Mouse (Mus musculus): ENCODE data around the gene Ift57. TPM values are rescaled to one million over a fixed set of nuclear protein-coding genes. Genes with fewer than 3 reads are reported as not detected.

Gene Ift57
- total RNA-seq, 2 experiments from 2014 or later, result 7.9 to 8.6 TPM

DNA sequence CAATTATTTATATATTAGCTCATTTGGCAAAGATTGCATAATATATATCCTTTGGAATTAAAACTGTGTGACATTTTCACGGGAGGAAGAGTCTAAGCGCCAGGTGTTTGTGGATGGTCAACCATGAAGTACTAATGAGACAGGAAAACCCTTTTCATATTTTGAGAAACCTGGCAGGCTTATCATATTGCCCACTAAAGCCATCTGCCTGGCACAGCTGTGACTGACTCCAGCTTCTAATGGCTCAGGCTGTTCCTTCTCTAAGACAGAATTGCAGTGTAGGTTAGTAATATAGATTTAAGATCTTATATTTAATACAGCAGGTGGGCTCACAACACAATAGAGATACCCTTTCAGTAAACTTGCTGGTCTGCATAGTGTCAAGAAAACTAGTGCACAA, 21.6 kb downstream of the Ift57 start:
- Histone ChIP-seq H3K27ac (no peak overlapping the region), H3K4me3 (no peak overlapping the region)
- no peak for DNase-seq
- intact Hi-C loops (cut with DNase I), result no loop called here
- TF ChIP-seq CTCF (IDR thresholded peaks at IDR 0.05), result no peak

DNA sequence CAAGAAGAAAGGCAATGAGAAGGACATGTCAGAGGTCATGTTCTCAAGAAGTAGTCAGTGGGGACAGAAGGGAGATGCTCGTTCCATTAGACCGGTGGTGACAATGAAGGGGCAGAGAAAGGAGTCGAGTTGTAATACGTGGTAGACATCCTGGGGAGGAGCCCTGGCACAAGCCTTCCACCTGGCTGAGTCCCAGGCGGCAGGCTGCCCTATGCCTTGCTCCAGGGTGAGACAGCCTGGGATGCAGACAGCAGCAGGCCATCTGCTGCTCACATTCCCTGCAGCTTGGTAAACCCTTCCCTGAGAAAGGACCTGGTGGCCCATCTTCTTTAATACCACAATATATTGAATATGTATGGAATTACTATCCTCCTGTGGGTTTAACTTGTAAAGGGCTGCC, 22.6 kb downstream of the Ift57 start:
- TF ChIP-seq CTCF (IDR thresholded peaks at IDR 0.05), result no peak
- DNase-seq, result peak; percentile 24
- H3K27ac ChIP-seq, result no peak overlapping the region
- H3K4me3 ChIP-seq, result no peak overlapping the region
- intact Hi-C loops (cut with DNase I), result no loop called here

GRCm38 (mm10) chr16:49723222-49723621, 24.2 kb downstream of the Ift57 start:
- Histone ChIP-seq H3K4me3 (no peak overlapping the region), H3K27ac (no peak overlapping the region)
- DNase-seq, result no peak
- intact Hi-C loops (cut with DNase I), result no loop called here
- no peak for TF ChIP-seq CTCF (IDR thresholded peaks at IDR 0.05)

DNA sequence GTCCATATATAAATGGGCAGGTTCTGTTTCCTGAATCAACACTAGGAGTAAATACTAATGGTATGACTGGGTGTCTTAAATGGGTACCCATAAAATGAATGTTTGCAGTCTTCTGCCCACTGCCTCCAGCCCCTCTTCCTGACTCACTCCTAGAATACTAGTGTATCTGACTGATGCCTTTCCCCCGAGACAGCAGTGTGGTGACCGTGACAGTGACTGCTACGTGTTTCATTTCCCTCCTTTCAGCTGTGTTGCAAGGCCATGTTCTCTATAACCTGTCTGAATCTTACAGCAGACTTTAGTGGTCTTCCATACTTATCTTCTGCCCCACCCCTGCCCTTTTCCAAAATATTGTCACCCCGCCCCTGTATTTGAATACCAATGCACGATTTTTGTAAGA, 25.2 kb downstream of the Ift57 start:
- H3K27ac ChIP-seq, result no peak overlapping the region
- DNase-seq, result no peak
- no peak for TF ChIP-seq CTCF (IDR thresholded peaks at IDR 0.05)
- intact Hi-C loops (cut with DNase I), result no loop called here
- H3K4me3 ChIP-seq, result no peak overlapping the region

GRCm38 (mm10) chr16:49724931-49725330, 25.9 kb downstream of the Ift57 start:
- no peak overlapping the region for H3K27ac ChIP-seq
- intact Hi-C loops (cut with DNase I), result no loop called here
- no peak for TF ChIP-seq CTCF (IDR thresholded peaks at IDR 0.05)
- no peak for DNase-seq
- H3K4me3 ChIP-seq, result no peak overlapping the region

DNA sequence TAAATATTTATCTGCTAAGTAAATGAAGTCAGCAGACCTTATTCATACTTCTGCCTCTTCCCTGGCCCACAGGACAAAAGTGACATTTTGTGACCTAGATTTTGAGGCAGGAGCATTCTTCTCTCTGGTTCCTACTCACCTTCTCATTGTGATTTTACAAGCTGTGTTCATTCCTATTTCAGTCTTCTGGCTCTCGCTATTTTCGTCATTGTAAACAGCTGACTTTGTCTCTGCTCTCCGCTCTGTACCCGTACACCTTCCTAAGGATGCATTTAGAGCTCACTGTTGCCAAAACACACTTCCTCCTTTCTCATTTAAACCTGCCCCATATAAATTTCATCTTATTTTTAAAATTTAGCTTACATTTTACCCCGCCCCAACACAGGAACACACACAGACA, 26.4 kb downstream of the Ift57 start:
- no peak for TF ChIP-seq CTCF (IDR thresholded peaks at IDR 0.05)

GRCm38 (mm10) chr16:49726216-49726615, 27.2 kb downstream of the Ift57 start:
- no peak overlapping the region for H3K4me3 ChIP-seq
- intact Hi-C loops (cut with DNase I), result no loop called here
- no peak for TF ChIP-seq CTCF (IDR thresholded peaks at IDR 0.05)
- no peak overlapping the region for H3K27ac ChIP-seq
- DNase-seq, result no peak

More for the DNA sequence above, 26.4 kb downstream of the Ift57 start:
- no peak overlapping the region for H3K27ac ChIP-seq
- DNase-seq, result no peak
- no peak overlapping the region for H3K4me3 ChIP-seq
- intact Hi-C loops (cut with DNase I), result no loop called here

DNA sequence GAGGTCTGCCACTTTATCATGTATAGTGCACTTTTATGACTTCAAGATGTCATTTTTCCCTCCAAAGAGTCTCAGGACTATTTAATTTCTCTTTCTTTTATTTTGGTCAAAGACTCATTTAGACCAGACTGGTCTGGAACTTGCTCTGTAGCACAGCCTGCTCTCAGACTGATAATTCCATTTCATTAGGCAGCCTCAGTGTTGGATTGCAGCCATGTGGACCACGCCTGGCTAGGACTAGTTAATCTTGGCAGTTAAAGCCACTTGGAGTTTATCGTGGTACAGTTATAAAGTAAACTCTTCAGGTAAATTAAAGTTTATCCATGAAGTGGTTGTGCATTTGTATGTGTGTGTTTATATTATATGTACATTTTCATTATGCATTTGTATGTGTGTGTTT, 27.7 kb downstream of the Ift57 start:
- TF ChIP-seq CTCF (IDR thresholded peaks at IDR 0.05), result no peak
- intact Hi-C loops (cut with DNase I), result no loop called here
- Histone ChIP-seq H3K27ac (no peak overlapping the region), H3K4me3 (no peak overlapping the region)
- DNase-seq, result no peak

- Histone ChIP-seq H3K4me3 (no peak overlapping the region), H3K27ac (no peak overlapping the region)
- no peak for DNase-seq
- TF ChIP-seq CTCF (IDR thresholded peaks at IDR 0.05), result no peak
- intact Hi-C loops (cut with DNase I), result no loop called here
These were observed 37.5 kb downstream of the Ift57 start for GRCm38 (mm10) chr16:49736536-49736935.

DNA sequence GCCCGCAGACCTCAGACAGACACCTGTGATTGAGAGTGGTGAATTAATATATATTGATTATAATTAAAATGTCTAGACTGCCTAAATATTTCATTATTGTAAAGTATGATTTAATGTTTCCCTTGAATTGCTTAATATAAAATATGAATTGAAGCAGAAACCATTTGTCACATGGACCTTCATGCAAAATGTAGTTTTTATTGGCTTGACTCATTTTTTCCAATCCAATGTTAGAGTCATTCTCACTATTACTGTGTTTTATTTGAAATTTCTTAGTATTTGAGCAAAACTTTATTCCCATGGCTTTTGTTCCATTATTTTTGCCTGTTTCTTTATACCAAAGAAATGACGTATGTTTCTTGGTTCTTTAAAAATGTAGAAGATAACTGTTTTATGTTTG, 48.3 kb downstream of the Ift57 start:
- H3K27ac ChIP-seq, result no peak overlapping the region
- DNase-seq, result no peak
- intact Hi-C loops (cut with DNase I), result no loop called here
- H3K4me3 ChIP-seq, result no peak overlapping the region
- no peak for TF ChIP-seq CTCF (IDR thresholded peaks at IDR 0.05)

DNA sequence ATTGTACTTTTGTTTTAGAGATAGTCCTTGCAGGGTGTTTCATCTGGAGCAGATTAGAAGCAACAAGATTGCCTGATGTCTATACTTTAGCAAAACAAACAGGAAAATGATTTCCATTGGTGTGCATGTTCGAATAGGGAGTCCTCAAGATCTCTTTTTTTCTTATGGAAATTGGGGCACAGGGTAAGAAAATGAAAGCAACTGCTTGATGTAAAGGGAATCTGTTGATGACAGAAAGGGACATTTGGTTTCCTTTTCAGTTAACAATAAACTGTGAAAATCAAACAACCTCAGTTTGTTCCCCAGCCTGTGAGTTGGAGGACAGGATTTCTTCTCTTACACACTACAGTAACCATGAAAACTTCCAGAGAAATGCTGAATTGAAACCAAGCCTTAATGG, 53.9 kb downstream of the Ift57 start:
- Histone ChIP-seq H3K4me3 (no peak overlapping the region), H3K27ac (no peak overlapping the region)
- DNase-seq, result no peak
- TF ChIP-seq CTCF (IDR thresholded peaks at IDR 0.05), result no peak
- intact Hi-C loops (cut with DNase I), result no loop called here

DNA sequence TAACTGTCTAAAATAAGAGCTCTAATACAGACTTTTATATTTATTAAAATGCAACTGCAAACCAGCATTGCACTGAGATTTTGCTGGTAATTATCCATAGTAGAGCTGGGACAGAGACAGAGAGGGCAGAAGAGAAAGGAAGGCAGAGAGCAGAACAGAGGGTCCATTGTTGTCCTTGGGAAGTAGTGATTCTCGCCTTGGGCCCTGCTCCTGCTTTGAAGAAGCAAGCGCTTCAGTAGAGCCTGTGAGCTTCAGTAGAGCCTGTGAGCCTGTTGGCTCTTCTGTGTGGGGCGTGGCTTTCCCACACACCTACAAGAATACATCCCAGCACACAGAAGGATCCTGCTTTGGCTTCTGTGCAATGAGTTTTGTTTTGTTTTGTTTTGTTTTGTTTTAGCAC, 54.3 kb downstream of the Ift57 start:
- DNase-seq, result no peak
- no peak overlapping the region for H3K27ac ChIP-seq
- TF ChIP-seq CTCF (IDR thresholded peaks at IDR 0.05), result no peak
- intact Hi-C loops (cut with DNase I), result no loop called here
- no peak overlapping the region for H3K4me3 ChIP-seq

GRCm38 (mm10) chr16:49760517-49761203, 61.6 kb downstream of the Ift57 start:
- H3K4me3 ChIP-seq, result no peak overlapping the region
- intact Hi-C loops (cut with DNase I), result loop anchor here (10.0 kb wide), 1 partner anchor 94 kb away; no protein-coding TSS in a partner anchor

DNA sequence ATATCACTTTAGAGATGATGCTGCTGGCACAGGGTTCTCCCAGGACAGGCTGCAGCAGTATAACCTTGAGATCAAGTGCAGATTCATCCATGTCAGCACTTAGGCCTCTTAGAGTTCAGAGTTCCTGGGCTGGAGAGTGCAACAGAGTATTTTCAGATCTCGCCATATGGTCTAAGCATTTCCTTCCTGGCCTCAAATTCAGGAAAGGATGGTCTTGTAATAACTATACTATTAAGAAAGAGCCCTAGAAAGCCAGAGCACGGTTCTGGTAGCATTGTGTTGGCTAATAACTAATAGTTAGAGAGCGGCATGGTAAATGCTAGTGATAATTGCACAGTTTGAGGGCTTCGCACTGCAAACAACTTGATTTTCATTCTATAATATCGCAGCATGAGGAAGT, 62.9 kb downstream of the Ift57 start:
- H3K4me3 ChIP-seq, result no peak overlapping the region
- H3K27ac ChIP-seq, result no peak overlapping the region
- intact Hi-C loops (cut with DNase I), result loop anchor here (10.0 kb wide), 1 partner anchor 93 kb away; no protein-coding TSS in a partner anchor
- TF ChIP-seq CTCF (IDR thresholded peaks at IDR 0.05), result no peak
- no peak for DNase-seq

More at GRCm38 (mm10) chr16:49760517-49761203, 61.6 kb downstream of the Ift57 start:
- no peak for TF ChIP-seq CTCF (IDR thresholded peaks at IDR 0.05)
- DNase-seq, result no peak
- no peak overlapping the region for H3K27ac ChIP-seq

Measured in gastrocnemius, adult 2 months (tissue).